Mouse (Mus musculus) thymus, postnatal 36 days (tissue): ENCODE results near the gene Nek7.

Source experiments
- DNase-seq, 2 experiments: peaks; one replicate each; pipeline ENCODE4 v3.0.0; 2022; ENCODE audit warnings: mixed read lengths in 2 of 2

The Nek7 gene

DNA sequence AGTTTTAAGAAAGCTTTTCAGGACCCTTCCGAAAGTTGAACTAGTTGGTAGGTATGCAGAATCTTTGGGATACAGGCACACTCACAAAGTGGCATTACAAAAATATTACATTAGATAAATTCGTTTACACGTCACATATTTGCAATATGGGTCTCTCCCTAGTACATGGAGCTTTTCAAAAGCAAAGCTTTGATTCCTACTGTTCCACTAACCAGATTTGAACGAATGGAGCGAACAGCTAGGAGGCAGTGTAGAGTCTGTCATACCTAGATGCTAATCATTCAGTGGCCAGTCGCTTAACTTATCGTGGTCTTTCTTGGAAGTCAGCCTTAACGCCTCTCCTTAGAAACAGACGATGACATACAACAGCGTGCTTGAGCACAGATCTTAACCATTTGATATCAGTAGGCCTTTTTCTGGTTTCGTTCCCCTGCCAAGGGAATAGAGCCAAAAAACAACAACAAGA is at the start of gene Nek7:
TSS of gene Nek7 (minus strand) at position 146 of the 466 bp plus-strand sequence.
- peak; percentile 23 to 26 for DNase-seq

DNA sequence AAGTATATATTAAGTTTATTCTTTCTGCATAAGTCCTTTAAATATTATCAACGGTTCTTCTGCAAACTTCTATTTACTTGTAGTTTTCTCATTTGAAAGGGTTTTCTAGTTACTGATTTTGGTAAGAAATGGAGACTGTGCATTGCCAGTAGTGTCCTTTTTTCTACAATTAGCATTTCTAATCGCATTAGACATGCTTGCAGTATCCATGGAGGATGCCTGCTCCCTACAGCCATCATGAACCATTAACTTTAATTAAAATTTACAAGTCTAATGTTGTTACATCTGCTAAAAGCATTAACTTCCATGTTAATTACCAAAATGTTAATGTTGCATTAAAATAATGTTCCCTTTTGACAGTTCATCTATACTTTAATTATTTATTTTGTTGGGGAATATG is 42.4 kb upstream of the Nek7 start:
- no peak for DNase-seq

DNA sequence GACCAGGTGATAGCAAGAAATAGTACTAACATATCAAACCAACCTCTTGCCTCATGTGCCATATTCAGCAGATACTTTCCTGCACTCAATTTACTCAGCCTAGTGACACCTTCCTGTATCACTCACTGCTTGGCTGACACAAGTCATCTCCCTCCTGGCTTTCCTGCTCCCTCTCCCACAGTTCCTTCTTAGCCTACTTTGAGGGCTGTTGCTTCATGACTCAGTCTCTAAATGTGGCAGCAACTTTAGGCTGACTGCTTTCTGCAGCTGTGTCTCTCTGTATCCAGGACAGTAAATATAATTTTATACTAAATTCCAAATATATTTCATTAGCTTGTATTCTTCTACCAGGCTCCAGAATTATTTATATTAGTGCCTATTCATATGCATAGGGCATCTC is 34.3 kb upstream of the Nek7 start:
- no peak for DNase-seq

DNA sequence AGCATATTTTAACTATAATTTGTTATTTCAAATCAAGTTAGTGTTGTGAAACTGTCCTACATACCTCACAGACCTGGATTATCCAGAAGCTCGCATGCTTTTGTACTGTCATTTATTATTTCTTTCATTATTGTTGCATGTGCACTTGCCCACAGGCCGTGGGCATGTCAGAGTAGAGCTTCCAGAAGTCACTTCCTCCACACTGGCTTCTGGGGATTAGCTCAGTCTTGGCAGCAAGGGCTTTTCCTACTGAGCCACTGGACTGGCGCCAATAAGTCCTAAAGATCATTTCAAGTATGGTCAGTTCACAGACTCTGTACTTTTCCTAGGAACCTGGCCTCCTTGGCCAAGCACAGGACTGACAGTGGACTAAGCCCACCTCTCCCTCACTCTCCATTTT is 25.1 kb upstream of the Nek7 start:
- no peak for DNase-seq

DNA sequence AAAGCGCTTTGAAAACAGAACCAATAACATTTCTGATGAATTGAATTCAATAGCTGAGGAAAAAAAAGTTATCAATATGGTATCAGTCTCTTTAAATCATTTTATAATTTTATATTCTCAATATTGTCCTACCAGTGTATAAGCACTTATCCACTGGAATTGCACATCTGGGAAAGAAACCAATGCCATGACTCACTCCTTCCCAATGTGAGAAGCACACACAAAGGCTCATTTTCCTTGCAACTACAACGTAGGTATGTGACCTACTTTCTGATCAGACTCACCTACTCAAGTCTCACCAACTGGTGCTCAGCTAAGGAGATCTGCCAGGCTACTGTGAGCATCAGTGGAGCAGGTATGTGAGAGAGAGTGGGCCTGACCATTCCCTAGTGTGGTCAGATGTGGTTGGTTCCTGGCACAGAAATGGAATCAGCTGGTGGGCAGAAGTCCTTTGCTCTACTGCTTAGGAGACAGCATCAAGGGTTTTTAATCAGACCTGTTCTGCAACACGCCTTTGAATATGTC is 23.4 kb upstream of the Nek7 start:
- DNase-seq: no peak

DNA sequence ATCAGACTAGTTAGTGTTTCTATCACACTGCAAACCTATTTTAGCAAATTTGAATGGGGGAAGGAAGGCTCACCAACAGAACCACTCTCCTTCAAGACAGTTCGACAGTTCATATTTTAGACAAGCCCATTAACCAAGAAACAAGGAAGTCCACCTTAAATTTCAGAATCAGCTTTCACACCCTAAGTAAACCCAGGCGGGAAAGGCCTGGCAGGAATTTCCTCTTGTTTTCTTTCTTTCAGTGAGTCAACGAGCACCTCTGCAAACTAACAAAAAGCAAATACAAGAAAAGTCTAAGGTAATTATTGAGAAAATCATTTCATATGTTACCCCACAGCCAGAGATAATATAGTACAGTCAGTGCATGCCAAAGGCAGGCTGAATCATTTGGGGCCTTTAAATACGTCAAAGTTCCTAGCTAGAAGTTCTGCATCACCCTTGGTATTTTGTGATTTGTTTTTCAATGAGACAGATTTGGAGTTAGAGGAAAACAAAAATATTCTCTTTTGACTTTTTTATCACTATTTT is 21.1 kb upstream of the Nek7 start:
- DNase-seq: no peak

DNA sequence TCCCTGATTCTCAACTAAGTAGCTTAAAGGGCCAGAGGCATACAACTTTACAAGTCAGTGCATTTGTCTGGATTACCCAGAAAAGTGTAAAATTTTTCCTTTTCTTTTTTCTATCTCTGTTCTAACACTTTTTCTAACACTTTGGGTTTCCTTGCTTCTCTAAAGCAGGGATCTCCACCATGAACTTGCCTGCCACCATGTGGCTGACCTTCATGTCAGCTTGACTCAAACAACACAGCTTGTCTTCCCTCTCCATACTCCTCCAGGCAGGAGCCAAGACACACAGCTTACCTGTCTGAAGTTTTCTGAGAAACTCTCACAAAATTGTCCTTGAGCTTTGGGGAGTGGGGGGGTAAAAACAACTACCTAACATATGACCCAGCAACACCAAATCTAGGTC is 17.9 kb upstream of the Nek7 start:
- peak; percentile 30 to 36 for DNase-seq

DNA sequence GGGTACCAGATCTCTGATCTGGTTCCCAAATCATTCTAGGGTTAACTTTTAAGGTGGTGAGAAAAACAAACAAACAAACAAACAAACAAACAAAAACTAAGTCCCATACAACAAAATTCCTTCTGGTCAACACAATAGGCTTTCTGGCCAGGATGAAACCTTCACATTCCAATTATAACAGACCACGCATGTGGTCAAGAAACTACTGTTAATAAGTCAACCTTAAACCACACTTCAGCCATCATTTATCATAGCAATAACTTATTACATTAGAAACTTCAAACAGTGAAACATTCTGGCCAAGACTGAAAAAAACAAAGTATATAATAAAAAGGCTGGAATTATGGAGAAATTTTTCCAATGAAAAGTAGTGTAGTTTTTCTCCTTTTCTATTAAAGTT is 14.6 kb upstream of the Nek7 start:
- DNase-seq: no peak

DNA sequence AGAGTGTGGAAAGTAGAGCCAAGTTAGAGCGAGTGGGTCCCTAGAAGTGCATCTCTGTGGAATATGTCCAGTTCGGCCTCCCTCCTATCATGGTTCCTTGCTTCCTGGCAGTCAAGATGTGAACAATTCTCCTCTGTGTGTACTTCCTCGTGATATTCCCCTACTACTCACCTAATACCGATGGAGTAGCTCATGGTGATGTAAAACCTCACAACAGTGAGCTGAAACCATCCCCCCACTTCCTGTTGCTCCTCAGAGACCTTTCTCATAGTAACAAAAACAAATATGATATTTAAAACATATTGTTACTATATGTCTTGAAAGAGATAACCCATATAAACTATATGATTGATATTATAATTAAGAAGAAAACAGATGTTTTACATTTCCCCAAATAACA is 9.0 kb upstream of the Nek7 start:
- no peak for DNase-seq

DNA sequence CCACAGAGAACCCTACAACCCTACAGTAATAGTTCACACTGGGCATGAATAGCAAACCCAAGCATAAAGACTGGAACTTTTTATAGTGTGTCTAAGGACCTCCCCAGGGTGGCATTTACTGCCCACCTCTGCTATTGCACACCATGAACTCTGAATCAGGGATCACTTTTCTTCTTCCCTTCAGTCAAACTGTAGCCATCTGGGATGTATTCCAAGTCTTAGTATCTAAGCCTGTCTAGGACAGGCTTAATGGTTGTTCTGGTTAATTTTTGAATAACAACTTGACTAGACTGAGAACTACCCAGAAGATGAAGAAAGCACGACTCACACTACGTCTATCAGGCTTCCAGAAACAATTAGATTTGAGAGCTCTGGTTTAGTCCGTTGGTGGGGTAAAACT is 8.5 kb upstream of the Nek7 start:
- no peak for DNase-seq

DNA sequence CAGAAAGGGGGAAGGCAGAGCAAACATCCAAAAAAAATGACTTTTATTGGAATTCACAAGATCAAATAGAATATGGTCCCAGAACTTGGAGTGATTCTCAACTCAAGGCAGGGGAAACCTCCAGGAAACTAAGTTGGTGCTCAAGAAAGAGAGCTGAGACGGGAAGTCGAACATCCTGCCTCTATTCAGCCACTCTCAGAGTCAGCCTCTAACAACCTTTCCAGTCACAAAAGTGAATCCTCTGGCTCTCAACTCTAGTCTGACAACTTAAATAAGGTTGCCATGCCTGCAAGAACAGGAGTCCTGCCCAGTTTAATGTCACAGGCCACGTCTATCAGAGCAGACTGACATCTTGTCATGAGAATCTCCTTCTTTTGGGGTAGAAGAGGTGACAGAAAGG is 7.9 kb upstream of the Nek7 start:
- no peak for DNase-seq

DNA sequence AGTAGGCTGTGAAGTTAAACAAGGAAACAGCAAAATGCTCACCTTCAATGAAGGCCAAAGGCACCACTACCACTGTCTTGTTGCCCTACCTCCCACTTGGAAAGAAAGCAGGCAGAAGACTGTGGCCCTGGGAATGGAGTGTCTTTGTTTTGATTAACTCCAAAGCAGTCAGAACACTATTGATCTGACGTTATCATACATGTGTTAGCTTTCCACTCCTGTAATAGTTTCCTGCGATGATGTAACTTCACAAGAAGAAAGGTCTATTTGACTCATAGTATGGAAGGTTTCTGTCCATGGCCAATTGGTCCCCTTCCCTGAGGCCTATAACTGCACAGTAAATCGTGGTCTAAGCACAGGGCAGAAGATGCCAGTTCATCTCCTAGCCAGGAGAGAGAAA is 6.3 kb upstream of the Nek7 start:
- DNase-seq: no peak

DNA sequence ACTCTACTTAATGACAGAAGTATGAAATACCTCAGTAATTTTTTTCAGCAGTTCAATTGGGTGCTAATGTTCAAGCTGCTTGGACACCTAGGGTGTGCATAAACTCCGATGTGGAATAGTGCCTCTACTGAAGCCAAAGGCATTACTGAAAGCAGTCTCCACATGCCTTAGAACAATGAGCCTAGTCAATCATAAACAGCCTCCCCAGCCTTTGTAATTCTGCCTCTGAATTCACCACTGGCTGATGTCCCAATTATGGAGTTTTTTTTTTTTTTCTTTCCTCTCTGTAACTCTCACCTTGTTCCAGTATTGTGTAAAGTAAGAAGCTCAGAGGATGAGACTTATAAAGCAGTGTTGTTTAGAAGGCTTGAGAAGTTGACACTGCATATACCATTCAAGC is 3.9 kb upstream of the Nek7 start:
- DNase-seq: no peak

DNA sequence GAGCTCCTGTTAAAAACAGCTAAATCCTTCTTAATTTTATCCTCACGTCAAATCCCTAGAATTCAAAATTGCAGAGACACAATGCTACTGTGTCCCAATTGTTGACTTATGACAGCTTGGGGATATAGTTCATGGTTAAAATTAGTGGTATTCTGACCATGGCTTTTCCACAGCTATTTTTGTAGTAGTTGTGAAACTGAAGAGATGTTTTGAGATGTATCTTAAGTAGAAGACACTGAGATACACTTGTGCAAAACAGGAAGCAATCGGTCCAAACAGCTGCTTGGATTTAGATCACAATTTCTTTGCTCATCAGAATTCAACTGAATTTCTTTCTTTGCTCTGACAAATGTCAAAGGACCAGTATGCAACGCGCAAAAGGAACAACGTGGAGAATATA is 2.9 kb upstream of the Nek7 start:
- no peak for DNase-seq

DNA sequence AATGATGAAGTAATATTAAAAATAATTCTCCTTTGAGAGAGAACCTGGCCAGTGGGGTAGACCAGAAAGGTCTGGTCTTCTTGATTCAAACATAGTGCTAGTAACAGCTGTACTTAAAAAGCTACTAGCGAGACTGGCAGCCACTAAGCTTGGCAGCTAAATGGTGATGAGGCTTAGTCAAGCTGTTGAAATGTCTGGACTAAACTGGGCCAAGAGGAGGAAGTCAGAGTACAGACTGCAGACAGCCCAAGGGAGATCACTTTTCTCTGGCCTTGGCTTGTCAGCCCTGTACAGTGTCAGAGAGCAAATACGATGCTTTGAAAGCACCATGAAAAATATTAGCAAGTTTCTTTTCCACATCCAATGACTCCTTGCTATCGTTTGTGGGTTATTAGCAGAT is 2.5 kb upstream of the Nek7 start:
- no peak for DNase-seq

DNA sequence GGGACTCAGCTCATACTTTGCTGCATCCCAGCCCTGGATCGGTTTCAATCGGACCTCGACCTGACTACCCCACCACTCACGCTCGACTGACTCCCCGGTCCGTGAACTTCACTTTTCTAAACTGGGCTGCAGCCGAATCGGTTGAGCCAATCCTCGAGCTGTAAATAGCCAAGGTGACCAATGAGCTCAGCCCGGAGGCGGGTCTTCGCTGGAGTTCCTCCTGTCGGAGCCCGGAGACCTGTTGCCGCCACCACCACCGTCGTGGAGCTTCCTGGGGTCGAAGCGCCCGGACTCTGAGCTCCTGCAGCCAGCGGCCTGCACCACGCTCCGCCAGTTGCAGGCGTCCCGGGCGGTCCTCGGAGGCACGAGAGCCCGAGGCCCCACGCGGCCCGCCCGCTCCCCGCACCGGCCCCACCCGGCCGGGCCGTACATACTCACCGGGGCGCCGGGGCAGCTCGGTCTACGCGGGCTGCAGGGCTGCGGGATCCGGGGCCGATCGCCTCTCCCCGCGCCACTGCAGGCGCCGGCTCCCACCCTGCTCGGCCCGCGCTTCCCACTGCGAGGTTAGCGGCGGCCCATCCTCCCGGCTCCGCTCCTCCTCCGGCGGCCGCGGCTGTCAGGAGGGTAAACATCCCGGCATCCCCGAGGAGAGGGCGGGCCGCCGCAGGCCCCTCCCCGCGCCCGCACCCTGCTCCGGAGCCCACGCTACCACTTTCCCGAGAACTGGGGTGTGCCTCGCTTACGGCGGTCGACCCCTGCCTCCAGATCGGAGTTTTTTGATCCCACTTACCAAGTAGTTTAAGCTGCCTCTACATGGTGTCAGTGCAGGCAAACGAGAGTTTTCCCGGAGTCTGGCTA is 598 bp downstream of the Nek7 start:
- DNase-seq: peak; percentile 97 to 98

DNA sequence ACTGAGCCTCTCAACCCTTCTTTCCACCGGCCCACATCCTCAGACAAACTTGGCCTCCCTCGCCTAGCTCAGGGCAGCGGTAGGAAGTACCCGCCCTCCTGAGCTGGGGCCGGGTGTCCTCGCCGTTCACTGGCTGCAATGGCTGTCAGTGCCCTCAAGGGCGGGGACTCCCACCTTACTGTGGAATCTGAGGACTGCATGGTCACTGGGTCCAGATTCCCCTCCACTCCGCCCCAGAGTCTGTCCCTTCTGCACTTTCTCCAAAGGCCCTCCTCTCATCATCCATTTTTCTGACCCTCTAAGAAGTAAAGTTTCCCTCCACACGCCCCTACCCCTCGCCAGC is 2.0 kb downstream of the Nek7 start:
- peak; percentile 82 to 86 for DNase-seq

DNA sequence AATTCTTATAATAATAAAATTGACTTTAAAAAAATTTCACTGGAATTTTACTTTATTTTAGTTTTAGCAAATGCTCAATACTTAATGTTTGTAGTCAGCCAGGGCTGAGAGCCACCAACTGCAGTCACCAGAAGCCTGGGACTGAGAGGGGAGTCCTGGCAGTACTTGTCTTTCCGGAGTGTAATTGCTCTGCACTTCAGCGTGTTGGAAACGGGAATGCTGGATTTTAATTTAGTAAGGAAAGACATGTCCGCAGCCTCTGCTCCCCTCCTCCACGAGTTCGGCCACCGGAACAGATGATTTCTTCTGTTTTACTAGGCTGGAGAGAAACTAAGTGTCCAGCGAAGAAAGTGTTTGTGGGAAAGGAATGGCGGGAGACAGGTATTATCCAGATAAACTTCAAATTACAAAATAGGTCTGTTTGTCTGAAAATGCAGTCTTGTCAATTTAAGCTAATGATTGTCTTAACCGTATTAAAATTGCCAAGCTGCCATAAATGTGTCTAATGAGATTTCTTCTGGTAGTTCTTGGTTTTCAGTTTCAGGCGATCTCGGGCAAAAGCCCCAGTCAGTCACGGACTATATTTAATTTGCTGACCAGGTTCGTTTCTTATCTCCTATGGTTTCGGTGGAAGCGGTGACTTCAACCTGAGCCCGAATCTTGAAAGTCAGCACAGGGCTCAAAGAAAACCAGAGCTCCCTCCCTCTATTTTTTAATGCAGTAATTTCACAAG is 2.5 kb downstream of the Nek7 start:
- no peak for DNase-seq

DNA sequence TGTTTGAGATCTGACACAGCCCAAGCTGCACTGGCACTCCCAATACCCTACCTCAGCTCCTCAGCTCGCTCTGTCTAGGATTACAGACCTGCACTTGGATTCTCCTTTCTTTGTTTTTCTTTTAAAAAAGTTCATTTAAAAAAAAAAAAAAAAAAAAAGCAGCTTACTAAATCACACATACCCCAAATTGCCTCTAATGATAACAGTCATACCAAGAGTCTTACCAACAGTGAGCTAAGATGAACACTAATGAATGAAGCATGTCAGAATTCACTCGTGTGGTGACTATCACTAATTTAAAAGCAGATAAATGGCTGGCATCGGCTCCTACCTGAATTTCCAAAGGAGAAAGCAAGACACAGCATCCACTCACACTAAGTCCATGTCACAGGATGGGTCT is 4.6 kb downstream of the Nek7 start:
- DNase-seq: no peak

DNA sequence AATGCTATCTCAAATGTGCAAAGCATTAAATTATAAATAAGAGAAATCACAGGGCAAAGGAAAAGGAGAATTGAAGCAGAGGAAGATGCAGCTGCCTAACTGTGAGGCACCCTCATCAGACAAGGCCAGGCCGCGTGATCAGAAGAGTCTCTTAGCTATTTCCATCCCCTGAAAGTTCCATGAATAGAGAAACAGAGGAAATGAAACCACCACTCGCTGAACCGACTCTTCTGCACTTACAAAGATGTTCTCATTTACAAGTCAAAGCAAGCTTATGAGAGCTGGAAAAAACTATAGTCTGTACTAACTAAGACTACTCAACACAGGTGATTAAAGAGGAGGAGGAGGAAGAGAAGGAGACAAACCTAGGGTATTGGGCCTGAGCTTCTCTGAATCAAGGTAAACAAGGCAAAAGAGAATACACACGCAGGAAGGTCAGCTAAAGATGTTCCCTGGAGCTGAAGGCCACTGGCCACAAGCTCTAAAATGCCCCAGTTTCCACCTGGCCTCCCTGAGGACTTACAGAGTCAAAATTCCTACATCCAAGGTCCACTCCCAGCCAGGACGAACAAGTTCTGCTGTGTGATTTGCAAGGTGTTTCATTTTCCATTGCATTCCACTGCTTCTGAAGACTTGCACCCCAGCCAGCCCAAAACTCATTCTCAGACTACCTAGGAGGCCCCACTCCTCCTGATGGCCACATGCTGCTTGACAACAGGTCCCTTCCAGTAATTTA is 5.2 kb downstream of the Nek7 start:
- DNase-seq: peak; percentile 11 to 20

DNA sequence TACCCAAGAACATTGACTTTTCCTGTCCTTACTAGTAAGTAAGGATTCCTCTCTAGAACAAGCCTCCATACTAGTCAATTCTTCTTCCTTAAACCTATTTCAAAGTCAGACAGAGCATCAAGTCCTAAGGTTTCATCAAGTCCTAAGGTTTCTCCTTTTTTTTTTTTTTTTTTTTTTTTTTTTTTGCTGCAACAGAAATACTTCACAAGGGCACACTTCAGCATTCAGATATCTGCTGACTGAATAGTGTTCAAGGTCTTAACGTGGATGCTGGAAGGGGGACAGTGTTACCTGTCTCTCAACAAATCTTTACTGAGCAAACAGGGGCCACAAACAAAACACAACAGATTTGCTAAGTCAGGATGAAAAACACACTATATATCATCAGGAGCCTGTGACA is 7.8 kb downstream of the Nek7 start:
- no peak for DNase-seq

DNA sequence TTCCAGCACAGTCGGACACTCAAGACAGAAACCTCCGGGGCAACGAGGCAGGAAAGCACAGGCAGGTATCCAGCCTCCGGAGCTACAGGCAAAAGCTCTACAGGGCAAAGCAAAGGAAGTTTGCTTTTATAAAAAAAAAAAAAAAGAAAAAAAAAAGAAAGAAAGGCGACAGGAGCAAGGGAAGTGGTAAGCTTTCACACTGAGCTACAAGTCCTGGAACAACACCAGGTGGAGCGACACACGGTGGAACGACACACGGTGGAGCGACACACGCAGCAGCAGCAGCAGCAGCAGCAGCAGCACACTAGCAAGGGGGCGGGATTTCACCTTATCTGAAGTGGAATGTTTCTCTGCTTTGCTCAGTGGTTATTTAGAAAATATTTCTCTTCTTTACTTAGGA is 10.8 kb downstream of the Nek7 start:
- no peak for DNase-seq

DNA sequence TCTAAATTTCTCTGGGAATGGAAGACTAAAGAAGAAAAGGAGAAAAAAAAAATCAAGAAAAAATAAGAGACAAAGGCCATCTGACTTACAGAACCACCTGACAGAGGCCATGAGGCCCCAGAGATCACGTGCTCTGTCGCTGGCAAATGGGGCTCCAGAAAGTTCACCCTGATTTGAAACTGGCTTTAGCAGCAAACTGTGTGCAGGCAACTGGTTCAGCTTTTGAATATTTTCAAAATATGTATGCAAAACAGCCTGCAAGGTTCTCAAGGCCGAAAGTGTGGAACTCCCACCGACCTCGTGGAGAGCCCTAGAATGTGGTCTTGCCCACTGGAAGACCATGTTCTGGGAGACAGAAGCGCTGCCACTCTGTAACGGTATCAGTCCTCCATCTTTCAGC is 11.6 kb downstream of the Nek7 start:
- DNase-seq: no peak
